Mouse (Mus musculus): ENCODE measurements at regions not wholly inside any gene's neighbourhood (a gene's known extent, or its start where the extent isn't known, plus 50 kb on each side); places are given as distances from the start of the nearest gene placed in this dataset.

DNA sequence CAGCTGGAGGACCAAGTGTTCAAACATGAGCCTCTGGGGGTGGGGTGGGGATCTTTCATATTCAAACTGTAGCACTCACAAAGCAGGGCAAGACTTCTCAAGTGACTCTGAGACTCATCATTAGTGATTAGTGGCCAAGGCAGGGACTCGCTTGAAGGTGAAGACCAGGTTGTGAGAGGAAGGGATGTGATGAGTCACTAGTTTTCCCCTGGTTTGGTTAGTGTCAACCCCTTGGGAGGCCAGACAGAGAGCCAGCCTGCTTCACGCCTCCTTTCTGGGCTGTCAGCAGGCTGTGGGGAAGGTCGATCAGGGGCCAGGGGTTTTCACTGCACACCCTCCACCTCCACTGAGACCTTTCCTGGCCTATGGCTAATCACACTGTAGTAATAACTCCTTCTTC lies 65.2 kb downstream of the Slc30a10 start:
- Histone ChIP-seq H3K36me3 (no peaks in the 10 kb centered on the region), H3K4me3 (replicated peaks) (no peak overlapping the region), H3K27ac (no peak overlapping the region), H3K9me3 (replicated peaks) (no peaks in the 10 kb centered on the region), H3K4me1 (replicated peaks) (peaks cover 34% of the 10 kb centered on the region), H3K9ac (no peak overlapping the region; the same call in 1 of the 2 replicates), H3K4me2 (no peak overlapping the region), H3K27me3 (no peaks in the 10 kb centered on the region)
- DNase-seq (no peak), ATAC-seq (ENCODE audit: low read depth) (no peak)
- 52% methylated on average over 3 of the region's 3 CpGs for WGBS (ENCODE audit: insufficient replicate concordance)

DNA sequence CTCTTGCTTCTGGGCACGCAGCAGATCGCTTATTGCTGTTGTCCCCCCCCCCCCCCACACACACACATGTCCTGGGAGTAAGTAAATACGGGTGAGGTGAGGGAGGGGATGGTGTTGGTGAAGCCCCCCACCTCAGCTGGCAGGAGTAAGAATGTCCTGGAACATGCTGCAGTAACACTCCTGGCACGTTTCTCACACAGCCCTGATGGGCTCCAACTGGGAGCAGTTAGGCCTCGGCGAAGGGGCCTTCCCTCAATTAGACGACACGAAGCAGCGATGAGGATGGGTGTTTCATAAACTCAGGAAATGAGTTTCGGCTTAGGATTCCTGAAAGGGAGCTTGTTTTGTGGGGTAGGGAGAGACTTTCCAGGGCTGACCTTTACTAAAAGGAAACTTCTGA lies 69.4 kb downstream of the Slc30a10 start:
- peaks cover 7% of the 10 kb centered on the region for H3K4me1 ChIP-seq (replicated peaks)
- H3K27ac ChIP-seq: no peak overlapping the region
- WGBS (ENCODE audit: insufficient replicate concordance): 75% methylated on average over 10 of the region's 10 CpGs
- DNase-seq (no peak), ATAC-seq (ENCODE audit: low read depth) (no peak)
- H3K4me3 ChIP-seq (replicated peaks): no peak overlapping the region
- H3K27me3 ChIP-seq: no peaks in the 10 kb centered on the region
- H3K9me3 ChIP-seq (replicated peaks): no peaks in the 10 kb centered on the region
- no peak overlapping the region for H3K4me2 ChIP-seq
- H3K36me3 ChIP-seq: no peaks in the 10 kb centered on the region
- no peak overlapping the region for H3K9ac ChIP-seq

DNA sequence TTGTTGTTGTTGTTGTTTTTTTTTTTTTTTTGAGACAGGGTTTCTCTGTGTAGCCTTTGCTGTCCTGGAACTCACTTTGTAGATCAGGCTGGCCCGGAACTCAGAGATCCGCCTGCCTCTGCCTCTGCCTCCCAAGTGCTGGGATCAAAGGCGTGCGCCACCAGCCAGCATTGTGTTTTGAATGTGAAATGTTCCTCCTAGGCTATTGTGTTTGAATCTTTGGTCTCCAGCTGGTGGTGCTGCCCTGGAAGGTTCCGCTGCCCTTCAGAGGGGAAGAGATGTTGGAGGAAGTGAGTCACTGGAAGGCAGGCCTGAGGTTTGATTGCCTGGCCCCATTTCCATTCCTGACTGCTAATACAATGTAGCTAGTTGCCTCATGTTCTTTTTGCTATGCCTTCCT lies 78.8 kb downstream of the Slc30a10 start:
- Histone ChIP-seq H3K4me1 (replicated peaks) (no peaks in the 10 kb centered on the region), H3K4me3 (replicated peaks) (no peak overlapping the region), H3K9me3 (replicated peaks) (no peaks in the 10 kb centered on the region), H3K4me2 (no peak overlapping the region), H3K27me3 (no peaks in the 10 kb centered on the region), H3K36me3 (no peaks in the 10 kb centered on the region), H3K9ac (no peak overlapping the region), H3K27ac (no peak overlapping the region)
- ATAC-seq (ENCODE audit: low read depth): no peak
- no peak for DNase-seq
- WGBS (ENCODE audit: insufficient replicate concordance): 78% methylated on average over 5 of the region's 5 CpGs

DNA sequence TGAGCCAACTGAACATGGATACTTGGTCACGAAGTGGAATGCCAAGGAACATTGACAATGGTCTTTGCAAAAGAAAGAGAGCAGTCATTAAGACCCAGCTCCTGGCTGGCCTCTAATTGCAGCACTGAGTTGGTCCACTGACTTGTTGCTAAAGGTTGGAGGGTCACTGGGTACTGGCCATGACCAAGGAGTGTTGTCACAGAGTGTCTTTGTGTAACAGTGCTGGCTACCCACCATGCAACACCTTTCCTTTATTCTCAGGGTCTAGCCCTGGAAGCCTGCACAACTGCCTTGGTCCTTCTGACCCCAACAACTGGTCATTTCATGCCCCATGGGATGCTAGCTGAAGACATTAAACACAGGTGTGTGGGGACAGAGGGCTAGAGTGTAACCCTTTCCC lies 79.5 kb downstream of the Slc30a10 start:
- Histone ChIP-seq H3K9me3 (replicated peaks) (no peaks in the 10 kb centered on the region), H3K27me3 (no peaks in the 10 kb centered on the region), H3K9ac (no peak overlapping the region), H3K36me3 (no peaks in the 10 kb centered on the region), H3K27ac (no peak overlapping the region), H3K4me1 (replicated peaks) (peaks cover 3% of the 10 kb centered on the region; the same call in 1 of the 2 replicates), H3K4me2 (no peak overlapping the region), H3K4me3 (replicated peaks) (no peak overlapping the region)
- ATAC-seq (ENCODE audit: low read depth) (no peak), DNase-seq (no peak)
- WGBS (ENCODE audit: insufficient replicate concordance): 63% methylated on average over 1 of the region's 1 CpGs

DNA sequence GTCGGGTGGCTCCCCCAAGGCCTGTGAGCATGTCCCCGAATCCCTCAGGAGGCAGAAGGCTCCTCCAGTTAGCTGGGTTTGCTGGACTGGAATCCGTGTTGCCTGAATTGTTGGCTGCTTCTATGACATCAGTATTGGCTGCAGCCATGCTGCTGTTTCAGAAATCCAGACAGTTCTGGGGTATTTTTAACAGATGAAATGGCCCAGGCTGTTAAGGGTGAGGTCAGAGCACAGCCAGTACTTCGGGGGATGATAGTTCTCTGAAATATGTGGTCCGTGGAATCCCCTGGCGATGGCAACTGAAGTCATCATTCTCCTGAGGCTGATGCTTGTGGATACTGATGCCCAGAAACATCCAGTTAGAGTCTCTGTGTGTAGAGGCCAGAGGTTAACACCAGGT lies 80.7 kb downstream of the Slc30a10 start:
- no peaks in the 10 kb centered on the region for H3K9me3 ChIP-seq (replicated peaks)
- H3K4me2 ChIP-seq: no peak overlapping the region
- WGBS (ENCODE audit: insufficient replicate concordance): 64% methylated on average over 6 of the region's 6 CpGs
- no peak overlapping the region for H3K27ac ChIP-seq
- peaks cover 11% of the 10 kb centered on the region for H3K4me1 ChIP-seq (replicated peaks)
- ATAC-seq (ENCODE audit: low read depth): no peak
- no peak overlapping the region for H3K9ac ChIP-seq
- H3K4me3 ChIP-seq (replicated peaks): no peak overlapping the region
- H3K27me3 ChIP-seq: no peaks in the 10 kb centered on the region
- no peak for DNase-seq
- H3K36me3 ChIP-seq: no peaks in the 10 kb centered on the region

DNA sequence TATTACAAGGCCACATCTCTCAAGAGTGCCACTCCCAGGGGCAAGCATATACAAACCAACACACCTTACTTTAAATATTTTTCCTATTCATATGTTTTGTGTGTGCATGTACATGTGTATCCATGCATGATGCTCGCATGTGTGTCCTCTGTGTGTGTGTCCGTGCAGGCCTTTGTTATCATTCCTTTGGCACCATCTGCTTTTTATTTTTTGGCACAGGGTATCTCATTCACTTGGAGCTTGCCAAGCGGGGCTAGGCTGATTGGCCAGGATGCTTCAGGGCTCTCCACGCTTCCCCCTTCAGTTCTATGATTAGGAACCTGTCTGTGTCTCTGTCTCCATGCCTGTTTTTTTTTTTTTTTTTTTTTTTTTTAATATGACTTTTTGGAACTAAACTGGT lies 82.6 kb downstream of the Slc30a10 start:
- H3K36me3 ChIP-seq: no peaks in the 10 kb centered on the region
- no peak overlapping the region for H3K9ac ChIP-seq
- no peaks in the 10 kb centered on the region for H3K9me3 ChIP-seq (replicated peaks)
- H3K4me3 ChIP-seq (replicated peaks): no peak overlapping the region
- peaks cover 11% of the 10 kb centered on the region for H3K4me1 ChIP-seq (replicated peaks)
- no peak for ATAC-seq (ENCODE audit: low read depth)
- no peak for DNase-seq
- 69% methylated on average over 4 of the region's 4 CpGs for WGBS (ENCODE audit: insufficient replicate concordance)
- no peak overlapping the region for H3K27ac ChIP-seq
- no peaks in the 10 kb centered on the region for H3K27me3 ChIP-seq
- H3K4me2 ChIP-seq: no peak overlapping the region

DNA sequence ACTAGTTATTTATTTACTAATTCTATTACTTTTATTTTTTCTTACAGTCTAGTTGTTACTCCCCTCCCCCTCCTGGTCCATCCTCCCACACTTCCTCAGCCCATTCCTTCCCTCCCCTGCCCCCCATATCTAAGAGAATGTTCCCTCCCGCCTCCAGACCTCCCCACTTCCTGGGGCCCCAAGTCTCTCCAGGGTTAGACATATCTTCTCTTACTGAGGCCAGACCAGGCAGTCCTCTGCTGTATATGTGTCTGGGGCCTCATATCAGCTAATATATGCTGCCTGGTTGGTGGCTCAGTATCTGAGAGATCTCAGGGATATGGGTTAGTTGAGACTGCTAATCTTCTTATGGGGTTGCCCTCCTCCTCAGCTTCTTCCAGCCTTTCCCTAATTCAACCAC lies 84.8 kb downstream of the Slc30a10 start:
- H3K9me3 ChIP-seq (replicated peaks): no peaks in the 10 kb centered on the region
- no peak overlapping the region for H3K9ac ChIP-seq
- no peak overlapping the region for H3K27ac ChIP-seq
- H3K4me1 ChIP-seq (replicated peaks): peaks cover 11% of the 10 kb centered on the region
- no peaks in the 10 kb centered on the region for H3K27me3 ChIP-seq
- H3K4me2 ChIP-seq: no peak overlapping the region
- H3K4me3 ChIP-seq (replicated peaks): no peak overlapping the region
- H3K36me3 ChIP-seq: no peaks in the 10 kb centered on the region
- WGBS (ENCODE audit: insufficient replicate concordance): 4% methylated on average over 1 of the region's 1 CpGs
- DNase-seq (no peak), ATAC-seq (ENCODE audit: low read depth) (peak; percentile 81)

DNA sequence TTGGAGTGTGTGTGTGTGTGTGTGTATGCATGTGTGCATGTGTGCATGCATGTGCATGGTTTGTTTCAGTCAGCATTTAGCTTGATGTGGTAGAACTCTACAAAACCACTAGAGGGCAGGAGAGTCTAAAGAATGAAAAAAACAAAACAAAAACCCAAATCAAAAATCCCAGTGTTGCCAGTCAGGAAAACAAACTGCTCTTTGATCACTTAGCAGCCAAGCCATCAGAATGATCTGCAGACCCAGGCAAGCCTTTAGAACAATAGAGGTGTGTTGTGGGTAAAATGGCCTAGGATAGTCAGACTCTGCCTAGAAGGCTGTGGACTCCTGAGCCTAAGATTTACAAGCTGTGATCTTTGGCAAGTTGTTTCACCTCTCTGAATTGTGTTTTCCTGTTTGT lies 91.7 kb downstream of the Slc30a10 start:
- no peak overlapping the region for H3K4me3 ChIP-seq (replicated peaks)
- ATAC-seq (ENCODE audit: low read depth) (no peak), DNase-seq (no peak)

DNA sequence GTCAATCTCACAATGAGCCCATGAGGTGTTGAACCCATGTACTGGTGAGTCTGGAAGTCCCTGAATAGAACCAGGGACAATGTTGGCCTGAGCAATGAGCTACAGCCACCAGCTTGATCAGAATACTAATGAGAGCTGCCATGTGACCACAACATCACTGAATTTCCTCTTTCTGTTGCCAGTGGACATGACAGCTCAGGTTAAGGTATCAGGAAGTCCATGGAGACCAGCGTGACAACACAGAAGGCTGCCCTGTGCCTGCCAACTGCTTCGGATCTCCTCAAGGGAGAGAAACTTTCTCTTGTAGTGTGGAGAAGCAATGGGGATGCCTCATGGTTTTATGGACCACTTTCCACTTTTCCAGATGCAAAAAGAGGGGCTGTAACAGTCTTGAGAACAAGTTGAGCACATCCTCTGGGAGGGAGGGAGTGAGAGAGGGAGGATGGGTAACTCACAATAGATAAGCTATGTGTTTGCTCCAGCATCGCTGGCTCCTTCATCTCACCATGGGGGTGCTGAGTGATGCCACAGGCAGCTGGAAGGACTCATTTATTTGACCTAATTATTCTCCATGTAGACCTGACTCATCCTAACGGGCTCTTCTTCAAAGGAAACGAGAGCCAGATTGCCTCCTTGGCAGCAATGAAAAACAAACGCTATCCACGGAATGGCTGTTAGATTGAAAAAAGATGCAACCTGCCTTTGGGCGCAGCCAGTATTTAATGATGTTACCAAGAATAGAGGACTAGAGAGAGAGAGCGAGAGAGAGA lies 118.3 kb downstream of the Slc30a10 start:
- DNase-seq: no peak
- no peak overlapping the region for H3K9ac ChIP-seq
- no peaks in the 10 kb centered on the region for H3K4me1 ChIP-seq (replicated peaks)
- H3K27me3 ChIP-seq: no peaks in the 10 kb centered on the region
- no peak overlapping the region for H3K4me2 ChIP-seq
- H3K4me3 ChIP-seq (replicated peaks): no peak overlapping the region
- no peaks in the 10 kb centered on the region for H3K36me3 ChIP-seq
- WGBS (ENCODE audit: insufficient replicate concordance): 52% methylated on average over 9 of the region's 9 CpGs
- ATAC-seq (ENCODE audit: low read depth): no peak
- no peak overlapping the region for H3K27ac ChIP-seq
- H3K9me3 ChIP-seq (replicated peaks): no peaks in the 10 kb centered on the region

More for the DNA sequence above, 91.7 kb downstream of the Slc30a10 start:
- H3K9ac ChIP-seq: no peak overlapping the region
- H3K4me1 ChIP-seq (replicated peaks): no peaks in the 10 kb centered on the region
- no peaks in the 10 kb centered on the region for H3K9me3 ChIP-seq (replicated peaks)
- no peaks in the 10 kb centered on the region for H3K27me3 ChIP-seq
- H3K27ac ChIP-seq: no peak overlapping the region
- H3K4me2 ChIP-seq: no peak overlapping the region
- H3K36me3 ChIP-seq: no peaks in the 10 kb centered on the region

DNA sequence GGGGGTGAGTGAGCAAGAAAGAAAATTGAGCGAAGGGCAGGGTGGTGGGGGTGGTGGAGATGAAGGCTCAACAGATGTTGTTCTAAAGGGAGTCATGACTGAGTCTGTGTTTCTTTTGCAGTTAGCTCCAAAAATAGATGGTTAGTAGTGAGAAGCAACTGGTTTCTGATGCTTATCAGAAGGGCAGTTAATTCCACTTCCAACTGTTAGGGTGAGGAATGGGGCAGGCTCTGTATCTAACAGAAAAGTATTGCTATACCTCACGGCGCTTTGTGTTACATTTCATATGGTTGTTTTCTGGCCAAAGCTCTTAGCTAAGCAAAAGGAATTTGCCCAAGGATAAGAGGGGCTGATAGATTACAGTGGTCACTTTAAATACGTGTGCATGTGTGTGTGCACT lies 120.3 kb downstream of the Slc30a10 start:
- Histone ChIP-seq H3K9me3 (replicated peaks) (no peaks in the 10 kb centered on the region), H3K36me3 (no peaks in the 10 kb centered on the region), H3K27ac (no peak overlapping the region), H3K27me3 (no peaks in the 10 kb centered on the region), H3K4me3 (replicated peaks) (no peak overlapping the region), H3K4me1 (replicated peaks) (no peaks in the 10 kb centered on the region), H3K9ac (no peak overlapping the region), H3K4me2 (no peak overlapping the region)
- ATAC-seq (ENCODE audit: low read depth) (no peak), DNase-seq (no peak)
- WGBS (ENCODE audit: insufficient replicate concordance): 59% methylated on average over 4 of the region's 4 CpGs

DNA sequence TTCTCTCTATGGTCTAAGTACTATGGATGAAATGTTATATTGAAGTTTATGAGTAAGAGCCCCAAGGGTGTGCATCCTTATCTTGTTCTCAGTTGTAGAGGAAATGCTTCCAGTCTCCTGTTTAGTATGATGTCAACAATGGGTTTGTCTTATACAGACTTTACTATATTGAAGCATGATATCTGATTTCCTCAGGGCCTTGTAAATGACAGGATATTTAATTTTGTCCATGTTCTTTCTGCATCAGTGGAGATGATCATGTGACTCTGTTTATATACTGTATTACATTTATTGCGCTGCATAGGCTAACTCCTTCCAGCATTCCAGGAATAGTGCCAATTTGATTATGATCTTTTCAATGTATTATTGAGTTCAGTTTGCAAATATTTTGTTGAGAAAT lies 125.2 kb downstream of the Slc30a10 start:
- 69% methylated on average over 1 of the region's 1 CpGs for WGBS (ENCODE audit: insufficient replicate concordance)
- no peaks in the 10 kb centered on the region for H3K27me3 ChIP-seq
- no peaks in the 10 kb centered on the region for H3K9me3 ChIP-seq (replicated peaks)
- H3K4me2 ChIP-seq: no peak overlapping the region
- no peak overlapping the region for H3K9ac ChIP-seq
- no peak for ATAC-seq (ENCODE audit: low read depth)
- no peak for DNase-seq
- no peaks in the 10 kb centered on the region for H3K4me1 ChIP-seq (replicated peaks)
- H3K4me3 ChIP-seq (replicated peaks): no peak overlapping the region
- no peak overlapping the region for H3K27ac ChIP-seq
- H3K36me3 ChIP-seq: no peaks in the 10 kb centered on the region

DNA sequence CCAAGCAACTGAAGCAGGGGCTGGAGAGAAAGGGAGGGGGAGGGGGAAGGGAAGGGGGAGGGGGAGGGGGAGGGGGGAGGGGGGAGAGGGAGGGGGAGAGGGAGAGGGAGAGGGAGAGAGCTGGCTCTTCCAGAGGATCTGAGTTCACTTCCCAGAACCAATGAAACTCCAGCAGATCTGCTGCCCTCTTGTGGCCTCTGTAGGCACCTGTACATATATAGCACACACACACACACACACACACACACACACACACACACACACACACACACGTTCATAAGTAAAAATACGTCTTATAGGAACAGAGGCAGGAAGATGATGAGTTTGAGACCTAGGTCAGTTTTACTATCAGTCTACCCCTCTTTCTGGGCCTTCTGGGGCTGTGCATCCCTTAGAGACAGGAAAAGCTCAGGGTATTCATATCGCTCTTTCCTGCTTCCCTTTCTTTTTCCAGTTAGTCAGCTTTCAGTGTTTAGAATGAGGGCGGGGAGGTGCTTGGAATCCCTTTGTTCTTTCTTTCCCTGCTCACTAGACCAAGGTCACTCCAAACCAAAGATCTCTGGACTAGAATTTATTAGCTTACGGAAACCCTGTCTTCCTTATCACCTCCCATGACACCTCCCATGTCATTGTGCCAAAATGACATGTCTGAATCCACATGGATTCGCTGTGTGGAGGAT lies 130.7 kb downstream of the Slc30a10 start:
- Histone ChIP-seq H3K27me3 (no peaks in the 10 kb centered on the region), H3K4me1 (replicated peaks) (no peaks in the 10 kb centered on the region), H3K27ac (no peak overlapping the region), H3K4me3 (replicated peaks) (no peak overlapping the region), H3K36me3 (no peaks in the 10 kb centered on the region), H3K4me2 (no peak overlapping the region), H3K9ac (no peak overlapping the region), H3K9me3 (replicated peaks) (no peaks in the 10 kb centered on the region)
- DNase-seq: no peak
- 57% methylated on average over 6 of the region's 6 CpGs for WGBS (ENCODE audit: insufficient replicate concordance)
- ATAC-seq (ENCODE audit: low read depth): no peak

All from liver, embryonic 13.5 days (tissue).